Mouse (Mus musculus) myocyte (in vitro differentiated cells): Measurements from ENCODE around the gene Grin3b.

Experiments
- CEBPB ChIP-seq: IDR thresholded peaks from 2 replicates; pipeline ENCODE4 v1.6.1; 2011; ENCODE audit warnings: mild to moderate bottlenecking, moderate library complexity; ENCODE audit not compliant: poor library complexity, insufficient read depth, severe bottlenecking
- E2F4 ChIP-seq: IDR thresholded peaks from one replicate; pipeline ENCODE4 v1.6.1; 2011; ENCODE audit warnings: mild to moderate bottlenecking, control low read depth, moderate library complexity; ENCODE audit not compliant: insufficient read depth
- MAX ChIP-seq: IDR thresholded peaks from one replicate; pipeline ENCODE4 v1.6.1; 2011; ENCODE audit warnings: low read depth, mild to moderate bottlenecking, control low read depth
- MYOD1 ChIP-seq, 3 experiments: IDR thresholded peaks; one replicate each; pipeline ENCODE4 v1.6.1; 2011; ENCODE audit warnings: control low read depth in 2 of 3, low read depth in 2 of 3, mild to moderate bottlenecking in 2 of 3, moderate library complexity in 1 of 3; ENCODE audit not compliant: insufficient read length in 2 of 3, control insufficient read depth in 1 of 3
- MYOG ChIP-seq, 3 experiments: IDR thresholded peaks; one replicate each; pipeline ENCODE4 v1.6.1; 2011; ENCODE audit warnings: control low read depth in 2 of 3, low read depth in 2 of 3, mild to moderate bottlenecking in 2 of 3; ENCODE audit not compliant: insufficient read length in 2 of 3, control insufficient read depth in 1 of 3, insufficient read depth in 1 of 3
- POLR2A ChIP-seq: IDR thresholded peaks from one replicate; pipeline ENCODE4 v1.6.1; 2011; ENCODE audit warnings: low read depth, mild to moderate bottlenecking, control low read depth, moderate library complexity; ENCODE audit not compliant: insufficient read length
- POLR2AphosphoS2 ChIP-seq: IDR thresholded peaks from one replicate; pipeline ENCODE4 v1.6.1; 2011; ENCODE audit warnings: low read depth, control low read depth; ENCODE audit not compliant: insufficient read length
- REST ChIP-seq: IDR thresholded peaks from one replicate; pipeline ENCODE4 v1.6.1; 2011; ENCODE audit warnings: mild to moderate bottlenecking, control low read depth, moderate library complexity; ENCODE audit not compliant: insufficient read depth, insufficient read length
- SRF ChIP-seq: IDR thresholded peaks from one replicate; pipeline ENCODE4 v1.6.1; 2011; ENCODE audit warnings: low read depth; ENCODE audit not compliant: control insufficient read depth, insufficient read length
- TCF12 ChIP-seq: IDR thresholded peaks from one replicate; pipeline ENCODE4 v1.6.1; 2011; ENCODE audit warnings: mild to moderate bottlenecking, control low read depth; ENCODE audit not compliant: poor library complexity, insufficient read depth, severe bottlenecking
- TCF3 ChIP-seq: IDR thresholded peaks from one replicate; pipeline ENCODE4 v1.6.1; 2011; ENCODE audit warnings: low read depth, control low read depth; ENCODE audit not compliant: insufficient read length
- USF1 ChIP-seq: IDR thresholded peaks from one replicate; pipeline ENCODE4 v1.6.1; 2011; ENCODE audit warnings: low read depth, mild to moderate bottlenecking, control low read depth, moderate library complexity

DNA sequence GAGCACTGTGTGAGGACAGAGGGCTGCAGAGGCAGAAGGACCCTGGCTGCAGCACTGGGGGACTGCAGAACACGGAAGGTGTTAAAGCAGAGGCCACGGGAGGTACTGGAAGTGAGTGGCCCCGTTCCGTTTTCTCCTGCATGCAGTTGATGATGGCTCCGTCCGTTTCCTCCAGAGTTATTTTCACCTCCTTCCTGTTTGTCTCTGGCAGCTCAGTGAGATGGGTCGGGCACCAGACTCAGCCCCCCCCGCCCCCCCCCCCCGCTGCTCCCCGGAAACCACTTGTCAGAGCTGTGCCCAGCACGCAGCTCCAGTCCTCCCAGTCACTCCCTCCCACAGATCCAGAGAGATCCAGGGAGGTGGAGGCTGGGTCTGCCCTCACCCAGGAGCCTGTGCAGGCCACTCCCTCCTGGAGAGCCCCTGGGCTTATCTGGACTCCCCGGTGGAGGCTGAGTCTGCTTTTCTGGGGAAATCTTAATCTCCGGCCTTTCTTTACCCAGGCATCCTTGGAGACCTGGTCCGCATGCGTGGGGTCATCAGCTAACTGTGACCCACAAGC, 48.3 kb downstream of the Grin3b start:
- TF ChIP-seq POLR2A (no peak), MAX (no peak), USF1 (no peak), REST (no peak), MYOG (IDR thresholded peaks at IDR 0.05; ENCODE audit: control insufficient read depth in 1 of 3, insufficient read depth in 1 of 3, insufficient read length in 2 of 3, low read depth in 2 of 3) (no peak), E2F4 (no peak), POLR2AphosphoS2 (no peak), MYOD1 (IDR thresholded peaks at IDR 0.05; ENCODE audit: control insufficient read depth in 1 of 3, insufficient read length in 2 of 3, low read depth in 2 of 3) (no peak), CEBPB (no peak), TCF12 (no peak), SRF (no peak), TCF3 (no peak)
